Mouse (Mus musculus) hindbrain, embryonic 15.5 days (tissue): ENCODE measurements around the gene Ott. TPM values are rescaled to one million over a fixed set of nuclear protein-coding genes. Genes with fewer than 3 reads are reported as not detected.
"Not testable (repeated sequence)": the region's sequence is repeated elsewhere in the genome, so short reads cannot be mapped to it uniquely, and the experiment has no call there.

Source experiments
- ATAC-seq: fragments of 200-750 bp; cut with Nextera tagmentation; 2 replicates; pipeline ENCODE4 v1.8.0; 2017; ENCODE audit warnings: low read depth, moderate number of reproducible peaks, moderate TSS enrichment; ENCODE audit not compliant: low FRiP score
- H3K27ac ChIP-seq: fragments of 300-500 bp; sonication (generic); replicated peaks from 2 replicates; pipeline ENCODE4 v1.5.1; 2015; ENCODE audit warnings: mild to moderate bottlenecking, inconsistent platforms
- H3K27me3 ChIP-seq: fragments of 300-500 bp; sonication (generic); 2 replicates; pipeline ENCODE4 v1.6.1; 2015; ENCODE audit warnings: control low read depth, inconsistent platforms
- H3K36me3 ChIP-seq: fragments of 300-500 bp; sonication (generic); 2 replicates; pipeline ENCODE4 v1.6.1; 2015; ENCODE audit warnings: control low read depth, inconsistent platforms
- H3K4me1 ChIP-seq: fragments of 300-500 bp; sonication (generic); replicated peaks from 2 replicates; pipeline ENCODE4 v1.6.1; 2015; ENCODE audit warnings: control low read depth, inconsistent platforms
- H3K4me2 ChIP-seq: fragments of 300-500 bp; sonication (generic); 2 replicates; pipeline ENCODE4 v1.6.1; 2015; ENCODE audit warnings: moderate library complexity, mild to moderate bottlenecking, inconsistent platforms
- H3K4me3 ChIP-seq: fragments of 300-500 bp; sonication (generic); 2 replicates; pipeline ENCODE4 v1.5.1; 2015; ENCODE audit warnings: mild to moderate bottlenecking, inconsistent platforms
- H3K9ac ChIP-seq: fragments of 300-500 bp; sonication (generic); 2 replicates; pipeline ENCODE4 v1.6.1; 2015; ENCODE audit warnings: inconsistent platforms
- H3K9me3 ChIP-seq: fragments of 300-500 bp; sonication (generic); 2 replicates; pipeline ENCODE4 v1.6.1; 2016; ENCODE audit warnings: control low read depth, inconsistent platforms
- WGBS: fragments of 180-500 bp; shearing (Covaris S2); methylation state at CpG from one replicate; pipeline ENCODE4 v1.1.7; 2015; 5-methylcytosine and 5-hydroxymethylcytosine counted together
- polyA plus RNA-seq: library from polyadenylated mRNA; unstranded; fragments of >200 nt; fragmentation: Nextera tagmentation; extraction: Ambion mirVana; gene quantifications from 2 replicates; pipeline ENCODE4 v1.2.1, GENCODE M21; 2015

Ott gene
- polyA plus RNA-seq: not detected in 2 replicates

- not testable (repeated sequence) for H3K4me1 ChIP-seq, H3K4me3 ChIP-seq, H3K4me2 ChIP-seq, ATAC-seq, H3K36me3 ChIP-seq, H3K27ac ChIP-seq, H3K9ac ChIP-seq, H3K9me3 ChIP-seq, H3K27me3 ChIP-seq
- WGBS: no CpG with 5 or more reads among the region's 5 CpGs
Measured at GRCm38 (mm10) chrX:149073982-149074381, at the start of gene Ott. Gene Ott (plus strand): TSS chrX:149074282.

Other genes starting within 250 kb of the Ott start
- not detected in 2 replicates for gene Luzp4, start 216.6 kb upstream of the Ott start, polyA plus RNA-seq
- not detected in 2 replicates for gene Gm15093, start 198.1 kb downstream of the Ott start, polyA plus RNA-seq